Mouse (Mus musculus): ENCODE data around the gene Prkd2. TPM values are rescaled to one million over a fixed set of nuclear protein-coding genes. Genes with fewer than 3 reads are reported as not detected.
A peak's percentile ranks its signal among the peaks of the same experiment; 100 is the strongest.

The Prkd2 gene
- 10 to 100 TPM; 17.0 to 27.1 (median 20.9) TPM for total RNA-seq (2022)

- peak; percentile 88 for DNase-seq
Observed at GRCm38 (mm10) chr7:16842645-16843063, at the start of gene Prkd2. Gene Prkd2, plus strand, starts transcription at chr7:16842902.

DNA sequence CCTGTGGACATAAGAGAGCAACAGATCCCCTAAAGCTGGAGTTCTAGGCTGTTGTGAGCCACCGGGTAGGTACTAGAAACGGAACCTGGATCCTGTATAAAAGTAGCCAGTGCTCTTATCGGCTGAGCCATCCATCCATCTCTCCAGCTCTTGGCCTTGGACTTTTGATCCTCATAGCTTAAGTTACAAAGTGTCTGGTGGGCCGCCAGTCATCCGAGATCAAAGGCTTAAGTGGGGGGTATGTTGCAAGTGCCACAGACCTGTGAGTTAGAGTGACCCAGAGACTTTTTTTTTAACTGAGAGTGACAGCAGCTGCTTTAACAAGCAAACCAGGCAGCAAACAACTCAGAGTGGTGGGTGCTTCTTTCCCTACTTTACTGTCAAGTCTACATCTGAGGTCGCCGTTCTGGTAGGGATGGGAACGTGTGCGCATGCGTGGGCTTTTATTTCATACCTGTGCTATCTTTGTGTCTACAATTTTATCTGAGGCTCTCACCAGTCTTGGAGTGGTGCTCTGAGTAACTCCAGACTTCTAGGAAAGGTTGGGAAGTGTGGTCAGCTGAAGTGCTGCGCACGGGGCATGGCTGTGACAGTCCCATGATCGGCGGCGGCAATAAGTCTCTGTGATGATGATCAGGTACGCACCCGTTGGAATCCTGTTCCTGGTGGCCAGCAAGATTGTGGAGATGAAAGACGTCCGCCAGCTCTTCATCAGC is 49.5 kb upstream of the Prkd2 start:
- DNase-seq = no peak

GRCm38 (mm10) chr7:16794886-16795285 is 47.8 kb upstream of the Prkd2 start:
- DNase-seq = no peak

GRCm38 (mm10) chr7:16804409-16805028 is 38.2 kb upstream of the Prkd2 start:
- no peak for DNase-seq

- no peak for DNase-seq
Observed at GRCm38 (mm10) chr7:16807936-16808335, 34.8 kb upstream of the Prkd2 start.

DNA sequence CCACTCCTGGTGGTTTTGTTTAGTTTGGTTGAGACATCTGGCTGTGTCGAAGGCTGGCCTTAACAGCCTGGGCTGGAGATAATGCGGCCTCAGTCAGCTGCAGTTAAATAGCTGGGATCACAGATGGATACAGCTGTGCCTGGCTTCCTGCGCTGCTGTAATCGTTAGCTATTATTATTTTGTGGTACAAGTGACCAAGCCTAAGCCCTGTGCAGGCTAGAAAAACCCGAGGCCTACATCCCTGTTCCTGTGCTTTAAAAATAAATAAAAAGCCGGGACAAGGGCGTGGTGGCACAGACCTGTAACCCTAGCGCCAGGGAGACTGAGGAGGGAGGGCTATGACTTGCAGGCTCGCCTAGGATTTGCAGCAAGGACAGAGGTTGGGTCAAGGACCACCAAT is 34.1 kb upstream of the Prkd2 start:
- no peak for DNase-seq

DNA sequence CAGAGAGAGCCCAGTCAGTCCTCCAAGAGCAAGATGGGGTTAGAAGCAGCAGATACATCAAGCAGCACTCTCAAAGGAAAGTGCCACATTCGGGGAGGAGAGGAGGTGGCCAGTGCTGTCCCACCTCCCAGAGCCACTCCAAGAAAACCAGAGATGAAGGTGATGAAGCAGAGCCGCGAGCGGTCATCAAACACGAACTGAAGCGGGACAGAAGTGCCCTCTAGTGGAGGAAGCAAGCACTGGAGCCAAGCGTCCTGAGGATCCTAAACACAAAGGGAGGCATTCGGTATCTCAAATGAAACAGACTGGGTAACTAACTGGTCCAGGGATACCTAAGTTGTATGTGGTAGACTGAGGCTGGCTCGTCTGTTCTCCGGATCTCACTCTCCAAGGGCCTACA is 33.0 kb upstream of the Prkd2 start:
- no peak for DNase-seq

GRCm38 (mm10) chr7:16810399-16810919 is 32.2 kb upstream of the Prkd2 start:
- DNase-seq = no peak

- DNase-seq = no peak
Observed at GRCm38 (mm10) chr7:16810920-16811648, 31.6 kb upstream of the Prkd2 start.

DNA sequence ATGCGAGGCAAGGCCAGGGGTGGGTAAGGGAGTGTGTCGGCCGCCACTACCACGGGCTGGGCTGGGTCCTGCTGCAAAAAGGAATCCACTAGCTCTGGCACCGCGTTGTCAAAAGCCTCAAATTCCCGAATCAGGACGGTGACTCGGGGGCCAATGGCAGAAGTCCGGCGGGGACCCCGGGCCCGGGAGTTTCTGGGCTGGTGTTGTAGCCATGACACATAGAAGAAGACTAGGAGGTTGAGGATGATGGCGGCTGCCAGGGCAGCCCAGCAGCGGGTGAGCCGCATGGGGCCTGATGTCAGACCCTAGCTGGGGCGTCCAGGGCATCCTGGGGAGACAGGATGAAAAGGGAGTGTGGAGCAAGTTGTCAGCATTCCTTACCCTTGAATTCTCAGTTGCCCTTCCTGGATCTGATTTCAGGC is 31.0 kb upstream of the Prkd2 start:
- DNase-seq = no peak

GRCm38 (mm10) chr7:16812505-16812904 is 30.2 kb upstream of the Prkd2 start:
- DNase-seq = no peak

- no peak for DNase-seq
Observed at GRCm38 (mm10) chr7:16815351-16815941, 27.3 kb upstream of the Prkd2 start, which contains the start of gene Strn4. Gene Strn4, plus strand, starts transcription at chr7:16815889.

DNA sequence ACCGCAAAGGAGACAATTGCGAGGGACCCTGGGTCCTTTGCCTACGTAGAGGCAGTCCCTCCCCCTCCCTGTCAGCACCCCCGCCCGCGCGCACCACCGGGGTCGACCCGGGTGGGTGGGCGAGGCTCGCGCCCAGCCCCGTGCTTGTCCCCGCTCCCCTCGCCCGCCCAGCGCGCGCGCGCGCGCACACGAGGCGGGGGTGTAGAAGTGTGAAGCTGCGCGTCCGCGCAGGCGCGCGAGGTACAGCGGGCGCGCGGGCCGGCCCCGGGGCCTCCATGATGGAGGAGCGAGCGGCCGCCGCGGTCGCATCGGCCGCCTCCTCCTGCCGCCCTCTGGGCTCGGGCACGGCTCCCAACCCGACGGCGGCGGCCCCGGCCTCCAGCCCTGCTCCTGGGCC is 26.6 kb upstream of the Prkd2 start:
- peak; percentile 54 for DNase-seq

DNA sequence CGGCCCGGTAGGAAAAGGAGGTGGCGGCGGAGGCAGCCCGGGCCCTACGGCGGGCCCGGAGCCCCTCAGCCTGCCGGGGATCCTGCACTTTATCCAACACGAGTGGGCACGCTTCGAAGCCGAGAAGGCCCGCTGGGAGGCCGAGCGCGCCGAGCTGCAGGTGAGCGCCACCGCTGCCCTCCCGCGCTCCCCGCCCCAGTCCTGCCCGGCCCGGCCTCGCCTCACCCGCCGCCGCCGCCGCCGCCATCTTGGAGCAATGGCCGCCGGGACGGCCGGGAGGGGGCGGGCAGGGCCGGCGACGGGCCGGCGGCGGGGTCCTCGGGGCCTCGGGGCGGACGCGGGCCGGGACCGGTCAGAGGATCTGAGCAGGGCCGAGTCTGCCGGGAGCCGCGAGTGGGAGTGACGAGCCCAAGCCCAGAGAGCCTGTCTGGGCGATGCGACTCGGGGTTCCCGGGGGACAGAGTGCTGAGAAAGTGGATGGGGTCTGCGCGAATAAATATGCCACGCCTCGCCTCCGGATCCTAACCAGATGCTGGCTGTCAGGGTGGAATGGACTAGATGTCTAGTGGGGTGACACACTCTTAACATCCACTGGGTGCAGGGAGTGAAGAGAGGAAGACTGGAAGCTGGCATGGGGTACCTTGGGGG is 26.1 kb upstream of the Prkd2 start, which contains the start of gene Fkrp:
Gene Fkrp (minus strand): TSS at position 258 of the 648 bp plus-strand sequence.
- DNase-seq = no peak

GRCm38 (mm10) chr7:16817693-16818092 is 25.0 kb upstream of the Prkd2 start:
- DNase-seq = no peak

- DNase-seq = no peak
Observed at GRCm38 (mm10) chr7:16819794-16820193, 22.9 kb upstream of the Prkd2 start.

DNA sequence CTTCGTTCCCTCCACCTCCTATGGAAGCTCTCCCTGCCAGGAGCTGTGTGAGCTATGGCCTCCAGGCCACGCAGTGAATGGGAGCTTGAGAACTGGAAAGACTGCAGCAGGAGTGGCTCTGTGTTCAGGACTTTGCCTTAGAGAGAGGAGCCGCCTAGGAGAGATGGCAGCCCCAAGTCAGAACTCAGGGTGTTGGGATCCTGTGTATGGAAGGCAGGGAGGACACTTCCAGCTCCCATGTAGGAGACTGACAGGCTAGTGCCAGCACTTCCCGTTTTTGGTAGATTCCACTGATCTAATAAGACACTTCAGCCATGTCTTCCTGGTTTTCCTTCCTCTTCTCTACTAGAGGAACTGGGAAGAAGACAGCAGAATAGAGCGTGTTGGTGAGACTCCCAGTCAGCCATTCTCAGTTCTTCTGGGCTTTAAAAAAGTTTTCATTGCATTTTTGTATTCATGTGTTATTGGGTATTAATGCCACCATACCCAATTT is 22.4 kb upstream of the Prkd2 start:
- no peak for DNase-seq

DNA sequence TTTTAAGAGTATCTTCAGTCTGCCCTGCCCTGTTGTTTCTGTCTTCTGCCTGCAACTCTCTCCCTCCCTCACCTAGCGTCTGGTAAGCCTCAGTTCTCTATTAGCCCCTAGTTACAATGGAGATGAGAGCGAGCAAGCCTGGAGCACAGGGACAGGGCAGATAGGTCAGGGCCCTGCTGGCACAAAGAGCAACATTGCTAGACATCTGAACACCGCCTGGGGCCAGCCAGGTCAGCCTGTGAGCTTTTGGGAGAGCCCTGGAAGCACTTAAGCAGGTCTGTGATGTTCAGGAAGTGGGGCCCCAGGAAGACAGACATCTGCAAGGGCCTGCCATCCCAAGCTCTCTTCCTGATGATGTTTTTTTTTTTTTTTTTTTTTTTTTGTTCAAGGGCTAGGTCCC is 21.6 kb upstream of the Prkd2 start:
- DNase-seq = no peak

- DNase-seq = no peak
Observed at GRCm38 (mm10) chr7:16821669-16822101, 21.0 kb upstream of the Prkd2 start.

DNA sequence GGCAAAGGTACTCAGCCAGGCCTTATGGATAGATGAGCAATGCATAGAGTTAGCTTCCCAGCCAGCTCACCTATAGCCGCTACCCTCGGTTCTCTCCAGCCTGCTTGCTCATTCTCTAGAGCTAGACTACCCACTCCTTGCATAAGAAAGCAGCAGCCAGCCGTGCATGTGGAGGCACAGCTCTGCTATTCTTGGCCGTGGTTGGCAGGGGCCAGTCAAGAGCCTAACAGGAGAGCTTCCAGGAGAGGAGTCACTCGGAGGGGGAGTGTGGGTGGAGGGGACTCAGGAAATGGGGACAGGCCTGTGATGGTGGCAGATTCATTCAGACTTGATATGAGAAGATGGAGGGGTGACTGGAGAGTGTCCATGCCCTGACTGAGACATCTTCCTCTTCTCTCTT is 19.0 kb upstream of the Prkd2 start:
- DNase-seq = no peak

- no peak for DNase-seq
Observed at GRCm38 (mm10) chr7:16825785-16826184, 16.9 kb upstream of the Prkd2 start.

- DNase-seq = no peak
Observed at GRCm38 (mm10) chr7:16826571-16826970, 16.1 kb upstream of the Prkd2 start.
